Mouse (Mus musculus) ES-CJ7 (cell line): ENCODE data around the gene Asna1.

Experiments
- DNase-seq: peaks from one replicate; pipeline ENCODE4 v3.0.0; 2011; ENCODE audit warnings: low read depth, low spot score

Asna1 gene

GRCm38 (mm10) chr8:84975434-84975833, 49.6 kb downstream of the Asna1 start:
- DNase-seq: peak; percentile 89

GRCm38 (mm10) chr8:84974543-84975142, 50.4 kb downstream of the Asna1 start:
- DNase-seq: no peak

GRCm38 (mm10) chr8:84973803-84974542, 51.1 kb downstream of the Asna1 start:
- peak; percentile 85 for DNase-seq

- no peak for DNase-seq
Measured at GRCm38 (mm10) chr8:84973079-84973478, 52.0 kb downstream of the Asna1 start.

- no peak for DNase-seq
Measured at GRCm38 (mm10) chr8:84970913-84971312, 54.2 kb downstream of the Asna1 start.

GRCm38 (mm10) chr8:84970135-84970790, 54.8 kb downstream of the Asna1 start:
- DNase-seq: peak; percentile 51

- peak; percentile 78 for DNase-seq
Measured at GRCm38 (mm10) chr8:84969241-84970134, 55.6 kb downstream of the Asna1 start, which contains the start of the genes Gm49661, Prdx2 and Rnaseh2a. TSS of gene Gm49661 (minus strand) at chr8:84969433. TSS of gene Prdx2 (plus strand) at chr8:84969587. TSS of gene Rnaseh2a (minus strand) at chr8:84969767.

- DNase-seq: no peak
Measured at GRCm38 (mm10) chr8:84968650-84969049, 56.4 kb downstream of the Asna1 start.
